Mouse (Mus musculus): ENCODE data around the gene Rassf4. TPM values are rescaled to one million over a fixed set of nuclear protein-coding genes. Genes with fewer than 3 reads are reported as not detected.

Rassf4 gene
- polyA plus RNA-seq, 1 experiment, result 0.07 TPM

DNA sequence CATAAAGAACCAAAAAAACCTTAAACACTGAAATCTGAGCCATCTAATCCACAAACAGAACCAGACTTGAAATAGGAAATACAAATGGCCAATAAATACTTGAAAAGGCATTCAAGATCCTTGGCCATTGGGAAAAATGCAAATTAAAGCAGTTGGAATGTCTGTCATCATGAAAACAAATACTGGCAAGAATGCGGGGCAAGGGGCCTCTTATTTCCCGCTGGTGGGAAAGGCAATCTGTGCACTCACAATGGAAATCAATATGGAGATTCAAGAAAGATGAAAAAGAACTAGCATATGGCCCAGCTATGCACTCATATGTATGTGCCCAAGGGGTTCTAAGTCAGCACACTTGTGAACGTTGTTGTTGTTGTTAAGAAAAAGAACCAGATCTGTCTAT, 6.9 kb downstream of the Rassf4 start:
- Histone ChIP-seq H3K36me3 (ENCODE audit: control insufficient read depth) (no peaks in the 10 kb centered on the region), H3K27me3 (ENCODE audit: control insufficient read depth) (no peaks in the 10 kb centered on the region), H3K9me3 (ENCODE audit: control insufficient read depth, low read length) (no peaks in the 10 kb centered on the region), H3K4me3 (replicated peaks) (no peak overlapping the region), H3K4me1 (ENCODE audit: control insufficient read depth) (no peaks in the 10 kb centered on the region)
- no peak for TF ChIP-seq TAL1 (IDR thresholded peaks at IDR 0.05; ENCODE audit: low read length)
- no peak for TF ChIP-seq GATA1 (IDR thresholded peaks at IDR 0.05; ENCODE audit: low read length)

DNA sequence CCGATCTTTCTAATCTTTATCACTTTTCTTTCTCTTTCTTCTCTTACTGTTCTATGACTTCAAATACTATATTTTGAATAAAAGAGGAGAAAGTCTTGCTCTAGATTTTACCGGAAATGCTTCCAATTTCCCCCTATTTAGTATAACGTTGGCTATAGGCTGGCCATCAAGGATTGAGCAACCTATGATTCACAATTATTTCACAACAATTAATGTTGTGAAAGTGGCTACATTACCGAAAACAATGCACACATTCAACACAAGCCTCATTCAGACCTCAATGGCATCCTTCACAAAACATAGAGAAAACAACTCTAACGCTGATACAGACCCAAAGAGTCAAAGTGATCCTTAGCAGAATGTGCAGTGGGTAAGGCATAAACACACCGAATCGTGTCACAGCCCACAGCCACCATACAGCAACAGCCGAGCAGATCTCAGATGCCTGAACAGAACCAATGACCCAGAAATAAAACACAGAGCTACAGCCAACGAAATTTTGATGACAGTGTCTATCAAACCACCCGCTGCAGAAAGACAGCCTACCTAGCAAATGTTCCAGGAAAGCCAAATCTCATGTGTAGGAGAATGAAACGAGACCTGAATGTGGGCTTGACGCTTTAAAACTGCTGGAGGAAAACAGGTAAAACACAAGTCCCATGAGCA, 7.5 kb downstream of the Rassf4 start:
- no peaks in the 10 kb centered on the region for H3K9me3 ChIP-seq (ENCODE audit: control insufficient read depth, low read length)
- TF ChIP-seq TAL1 (IDR thresholded peaks at IDR 0.05; ENCODE audit: low read length), result no peak
- H3K4me3 ChIP-seq (replicated peaks), result no peak overlapping the region
- no peaks in the 10 kb centered on the region for H3K4me1 ChIP-seq (ENCODE audit: control insufficient read depth)
- no peaks in the 10 kb centered on the region for H3K36me3 ChIP-seq (ENCODE audit: control insufficient read depth)
- no peaks in the 10 kb centered on the region for H3K27me3 ChIP-seq (ENCODE audit: control insufficient read depth)

DNA sequence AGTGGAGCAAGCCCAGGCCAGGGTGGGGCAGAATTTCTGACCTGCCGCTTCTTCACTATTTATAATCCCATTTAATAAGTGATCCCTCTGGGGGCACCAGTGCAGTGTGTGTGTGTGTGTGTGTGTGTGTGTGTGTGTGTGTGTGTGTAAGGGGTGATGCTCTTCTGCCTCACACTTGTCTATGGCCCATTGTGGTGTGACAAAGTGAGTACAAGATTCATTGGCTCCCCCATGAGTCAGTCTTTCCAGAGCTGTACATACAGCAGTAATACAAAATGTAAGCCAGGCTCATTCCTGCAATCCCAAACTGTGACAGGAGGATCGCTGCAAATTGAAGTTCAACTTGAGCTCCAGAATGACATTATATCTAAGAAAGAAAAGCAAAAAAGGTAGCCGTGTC, 8.9 kb downstream of the Rassf4 start:
- Histone ChIP-seq H3K9me3 (ENCODE audit: control insufficient read depth, low read length) (no peaks in the 10 kb centered on the region), H3K4me1 (ENCODE audit: control insufficient read depth) (no peaks in the 10 kb centered on the region), H3K27me3 (ENCODE audit: control insufficient read depth) (no peaks in the 10 kb centered on the region), H3K36me3 (ENCODE audit: control insufficient read depth) (no peaks in the 10 kb centered on the region), H3K4me3 (replicated peaks) (no peak overlapping the region)
- TF ChIP-seq TAL1 (IDR thresholded peaks at IDR 0.05; ENCODE audit: low read length), result no peak
- TF ChIP-seq GATA1 (IDR thresholded peaks at IDR 0.05; ENCODE audit: low read length), result no peak

- TF ChIP-seq TAL1 (IDR thresholded peaks at IDR 0.05; ENCODE audit: low read length) (no peak), GATA1 (IDR thresholded peaks at IDR 0.05; ENCODE audit: low read length) (no peak)
- no peaks in the 10 kb centered on the region for H3K4me1 ChIP-seq (ENCODE audit: control insufficient read depth)
- no peak overlapping the region for H3K4me3 ChIP-seq (replicated peaks)
- H3K36me3 ChIP-seq (ENCODE audit: control insufficient read depth), result no peaks in the 10 kb centered on the region
- no peaks in the 10 kb centered on the region for H3K27me3 ChIP-seq (ENCODE audit: control insufficient read depth)
- H3K9me3 ChIP-seq (ENCODE audit: control insufficient read depth, low read length), result no peaks in the 10 kb centered on the region
These were observed 9.7 kb downstream of the Rassf4 start for GRCm38 (mm10) chr6:116664031-116664430.

- Histone ChIP-seq H3K36me3 (ENCODE audit: control insufficient read depth) (no peaks in the 10 kb centered on the region), H3K9me3 (ENCODE audit: control insufficient read depth, low read length) (no peaks in the 10 kb centered on the region), H3K4me3 (replicated peaks) (no peak overlapping the region), H3K27me3 (ENCODE audit: control insufficient read depth) (no peaks in the 10 kb centered on the region), H3K4me1 (ENCODE audit: control insufficient read depth) (no peaks in the 10 kb centered on the region)
- TF ChIP-seq TAL1 (IDR thresholded peaks at IDR 0.05; ENCODE audit: low read length), result no peak
- no peak for TF ChIP-seq GATA1 (IDR thresholded peaks at IDR 0.05; ENCODE audit: low read length)
These were observed 10.4 kb downstream of the Rassf4 start for GRCm38 (mm10) chr6:116663364-116663763.

- H3K9me3 ChIP-seq (ENCODE audit: control insufficient read depth, low read length), result peaks cover 17% of the 10 kb centered on the region; the same call in 1 of the 2 replicates
- TF ChIP-seq GATA1 (IDR thresholded peaks at IDR 0.05; ENCODE audit: low read length), result no peak
- TF ChIP-seq TAL1 (IDR thresholded peaks at IDR 0.05; ENCODE audit: low read length), result no peak
- H3K4me1 ChIP-seq (ENCODE audit: control insufficient read depth), result peaks cover 7% of the 10 kb centered on the region
- H3K4me3 ChIP-seq (replicated peaks), result no peak overlapping the region
- H3K27me3 ChIP-seq (ENCODE audit: control insufficient read depth), result no peaks in the 10 kb centered on the region
- H3K36me3 ChIP-seq (ENCODE audit: control insufficient read depth), result no peaks in the 10 kb centered on the region
These were observed 19.9 kb downstream of the Rassf4 start for GRCm38 (mm10) chr6:116653684-116654454.

- no peak for TF ChIP-seq GATA1 (IDR thresholded peaks at IDR 0.05; ENCODE audit: low read length)
- TF ChIP-seq TAL1 (IDR thresholded peaks at IDR 0.05; ENCODE audit: low read length), result no peak
- Histone ChIP-seq H3K4me3 (replicated peaks) (no peak overlapping the region), H3K9me3 (ENCODE audit: control insufficient read depth, low read length) (peaks cover 17% of the 10 kb centered on the region; the same call in 1 of the 2 replicates), H3K4me1 (ENCODE audit: control insufficient read depth) (peaks cover 7% of the 10 kb centered on the region), H3K27me3 (ENCODE audit: control insufficient read depth) (no peaks in the 10 kb centered on the region), H3K36me3 (ENCODE audit: control insufficient read depth) (no peaks in the 10 kb centered on the region)
These were observed 20.6 kb downstream of the Rassf4 start for GRCm38 (mm10) chr6:116653191-116653590.

DNA sequence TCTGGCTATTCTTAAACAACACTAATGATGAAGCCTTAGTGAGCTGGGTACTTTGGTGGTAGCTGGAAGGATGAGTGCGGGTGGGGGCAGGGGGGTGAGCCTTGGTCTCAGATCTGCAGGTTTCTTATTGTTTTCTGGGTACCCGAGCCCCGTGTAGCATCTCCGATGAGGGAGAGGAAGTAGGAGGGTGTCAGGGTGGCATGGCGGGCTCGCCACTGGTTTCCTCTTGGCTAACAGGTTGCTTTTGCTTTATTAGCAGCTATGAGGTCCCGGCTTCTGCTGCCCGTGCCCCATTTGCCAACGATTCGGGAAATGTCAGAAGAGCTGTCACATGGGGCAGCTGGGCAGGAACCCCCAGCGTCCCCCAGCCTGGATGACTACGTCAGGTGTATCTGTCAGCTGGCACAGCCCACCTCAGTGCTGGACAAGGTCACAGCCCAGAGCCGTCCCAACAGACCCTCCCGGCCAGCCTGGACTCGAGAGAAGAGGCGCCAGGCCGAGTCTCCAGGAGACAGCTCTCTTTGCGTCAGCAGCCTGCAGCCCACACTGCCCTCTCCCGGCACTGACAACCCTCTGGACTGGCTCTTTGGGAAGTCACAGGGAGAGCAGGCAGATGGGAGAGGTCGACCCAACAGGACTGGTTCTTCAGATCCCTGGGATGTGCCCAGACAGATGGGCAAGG, 22.2 kb downstream of the Rassf4 start:
- no peaks in the 10 kb centered on the region for H3K27me3 ChIP-seq (ENCODE audit: control insufficient read depth)
- no peak overlapping the region for H3K4me3 ChIP-seq (replicated peaks)

DNA sequence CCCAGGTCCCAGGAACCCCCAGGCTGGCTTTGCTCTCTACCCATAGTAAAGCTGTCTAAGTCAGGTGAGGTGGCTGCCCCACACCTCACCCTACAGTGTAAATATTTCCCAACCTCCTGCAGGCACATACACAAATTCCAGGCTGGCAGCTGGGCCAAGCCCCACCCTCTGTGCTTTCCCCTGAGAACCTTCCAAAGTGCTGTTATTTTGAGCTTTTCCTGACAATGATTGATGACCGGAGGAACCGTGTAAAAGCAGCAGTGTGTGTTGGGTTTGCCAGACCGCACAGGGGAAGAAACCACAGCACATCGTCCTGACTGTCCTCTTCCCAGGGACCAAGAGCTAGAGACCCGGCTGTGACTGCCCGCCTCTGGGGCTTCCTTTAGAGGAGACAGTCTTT, 23.3 kb downstream of the Rassf4 start, which contains the start of gene Depp1:
Gene Depp1 (plus strand): TSS at position 204 of the 400 bp plus-strand sequence.
- Histone ChIP-seq H3K27me3 (ENCODE audit: control insufficient read depth) (no peaks in the 10 kb centered on the region), H3K36me3 (ENCODE audit: control insufficient read depth) (no peaks in the 10 kb centered on the region), H3K4me1 (ENCODE audit: control insufficient read depth) (peaks cover 7% of the 10 kb centered on the region), H3K4me3 (replicated peaks) (peak within 1 kb of the TSS; percentile 29), H3K9me3 (ENCODE audit: control insufficient read depth, low read length) (no peaks in the 10 kb centered on the region; the same call in 1 of the 2 replicates)
- no peak for TF ChIP-seq GATA1 (IDR thresholded peaks at IDR 0.05; ENCODE audit: low read length)
- no peak for TF ChIP-seq TAL1 (IDR thresholded peaks at IDR 0.05; ENCODE audit: low read length)

More for the DNA sequence above, 22.2 kb downstream of the Rassf4 start:
- TF ChIP-seq GATA1 (IDR thresholded peaks at IDR 0.05; ENCODE audit: low read length) (no peak), TAL1 (IDR thresholded peaks at IDR 0.05; ENCODE audit: low read length) (no peak)
- Histone ChIP-seq H3K36me3 (ENCODE audit: control insufficient read depth) (no peaks in the 10 kb centered on the region), H3K9me3 (ENCODE audit: control insufficient read depth, low read length) (peaks cover 8% of the 10 kb centered on the region; the same call in 1 of the 2 replicates), H3K4me1 (ENCODE audit: control insufficient read depth) (peaks cover 7% of the 10 kb centered on the region)

Data from erythroblast, embryonic 14.5 days (primary cell).